Mouse (Mus musculus) CH12.LX (cell line): ENCODE measurements at regions not wholly inside any gene's neighbourhood (a gene's known extent, or its start where the extent isn't known, plus 50 kb on each side); places are given as distances from the start of the nearest gene placed in this dataset.

Experiments used
- DNase-seq: peaks from one replicate; pipeline ENCODE4 v3.0.0-alpha.2; 2013; ENCODE audit errors: extremely low read depth
- H3K27ac ChIP-seq: 2 replicates; pipeline ENCODE4 v1.5.1; 2012; ENCODE audit warnings: low read depth, mild to moderate bottlenecking, control low read depth, moderate library complexity; ENCODE audit not compliant: insufficient read depth
- H3K27me3 ChIP-seq: replicated peaks from 2 replicates; pipeline ENCODE3; 2012; ENCODE audit warnings: inconsistent platforms
- H3K36me3 ChIP-seq, 2 experiments: replicated peaks in 1 of 2; 2 replicates each; pipeline versions ENCODE3 to v1.6.1; 2012; ENCODE audit warnings: inconsistent platforms in 1 of 2, low read length in 1 of 2, mild to moderate bottlenecking in 1 of 2, mixed read lengths in 1 of 2, moderate library complexity in 1 of 2; ENCODE audit not compliant: control insufficient read depth in 1 of 2, insufficient read depth in 1 of 2
- H3K4me1 ChIP-seq, 2 experiments: 2 replicates each; pipeline ENCODE4 v1.6.1; 2012; ENCODE audit warnings: inconsistent platforms in 1 of 2, moderate library complexity in 1 of 2; ENCODE audit not compliant: insufficient read depth in 2 of 2, control insufficient read depth in 1 of 2
- H3K4me2 ChIP-seq: 2 replicates; pipeline ENCODE4 v1.6.1; 2012; ENCODE audit warnings: low read depth, mild to moderate bottlenecking, control low read depth; ENCODE audit not compliant: poor library complexity, insufficient read depth, severe bottlenecking
- H3K4me3 ChIP-seq, 3 experiments: fragments of 150-350 bp in 1 of 3; sonication (generic) in 1 of 3; replicated peaks in 1 of 3; 2 replicates each; pipeline versions ENCODE3 to v1.5.1; 2011 to 2012; ENCODE audit warnings: low read depth in 2 of 3, low read length in 2 of 3, mild to moderate bottlenecking in 2 of 3, moderate library complexity in 2 of 3, control low read depth in 1 of 3, improper control_type of control experiment in 1 of 3, inconsistent platforms in 1 of 3, mixed read lengths in 1 of 3; ENCODE audit not compliant: poor library complexity in 1 of 3
- H3K79me2 ChIP-seq: replicated peaks from 2 replicates; pipeline ENCODE4 v1.6.1; 2012; ENCODE audit warnings: mild to moderate bottlenecking, moderate library complexity; ENCODE audit not compliant: control insufficient read depth, poor library complexity, insufficient read depth, severe bottlenecking; ENCODE audit errors: extremely low read depth
- H3K9ac ChIP-seq: 2 replicates; pipeline ENCODE4 v1.6.1; 2012; ENCODE audit warnings: low read depth, mild to moderate bottlenecking, control low read depth, moderate library complexity; ENCODE audit not compliant: insufficient read depth
- H3K9me3 ChIP-seq: replicated peaks from 2 replicates; pipeline ENCODE3; 2012; ENCODE audit warnings: low read length, inconsistent platforms, mixed read lengths
- CHD2 ChIP-seq: IDR thresholded peaks from 2 replicates; pipeline ENCODE4 v1.6.1; 2011; ENCODE audit warnings: low read length, improper control_type of control experiment
- CTCF ChIP-seq, 2 experiments: IDR thresholded peaks in 1 of 2; conservative IDR thresholded peaks in 1 of 2; 2 replicates each; pipeline ENCODE4 v1.5.1; 2011 to 2012; ENCODE audit warnings: low read depth in 2 of 2, low read length in 2 of 2, improper control_type of control experiment in 1 of 2, inconsistent platforms in 1 of 2, mild to moderate bottlenecking in 1 of 2, moderate library complexity in 1 of 2
- E2F4 ChIP-seq: IDR thresholded peaks from 2 replicates; pipeline ENCODE4 v1.6.1; 2011; ENCODE audit warnings: low read depth, low read length, improper control_type of control experiment; ENCODE audit not compliant: insufficient replicate concordance
- GABPA ChIP-seq: IDR thresholded peaks from 2 replicates; pipeline ENCODE4 v1.6.1; 2012; ENCODE audit warnings: low read depth, low read length, improper control_type of control experiment, inconsistent platforms; ENCODE audit not compliant: insufficient replicate concordance
- HCFC1 ChIP-seq: IDR thresholded peaks from 2 replicates; pipeline ENCODE4 v1.6.1; 2012; ENCODE audit warnings: low read depth, mild to moderate bottlenecking, inconsistent platforms, low read length, improper control_type of control experiment
- IRF4 ChIP-seq: IDR thresholded peaks from 2 replicates; pipeline ENCODE4 v1.6.1; 2014; ENCODE audit warnings: low read depth, mild to moderate bottlenecking, inconsistent platforms, low read length, improper control_type of control experiment
- JUND ChIP-seq: conservative IDR thresholded peaks from 2 replicates; pipeline ENCODE4 v1.6.1; 2011; ENCODE audit warnings: low read depth, low read length, improper control_type of control experiment
- KAT2A ChIP-seq: IDR thresholded peaks from 2 replicates; pipeline ENCODE4 v1.6.1; 2012; ENCODE audit warnings: low read length, improper control_type of control experiment, inconsistent platforms; ENCODE audit not compliant: insufficient replicate concordance
- MYC ChIP-seq: IDR thresholded peaks from 2 replicates; pipeline ENCODE4 v1.6.1; 2011; ENCODE audit warnings: low read depth, mild to moderate bottlenecking, improper control_type of control experiment, low read length
- NRF1 ChIP-seq: IDR thresholded peaks from 2 replicates; pipeline ENCODE4 v1.6.1; 2014; ENCODE audit warnings: low read depth, mild to moderate bottlenecking, inconsistent platforms, low read length, improper control_type of control experiment, moderate library complexity
- POLR2A ChIP-seq: IDR thresholded peaks from 2 replicates; pipeline ENCODE4 v1.6.1; 2011; ENCODE audit warnings: low read depth, mild to moderate bottlenecking, improper control_type of control experiment, low read length
- RAD21 ChIP-seq: IDR thresholded peaks from 2 replicates; pipeline ENCODE4 v1.6.1; 2011; ENCODE audit warnings: low read depth, mild to moderate bottlenecking, low read length, improper control_type of control experiment, moderate library complexity
- RCOR1 ChIP-seq: conservative IDR thresholded peaks from 2 replicates; pipeline ENCODE4 v1.6.1; 2012; ENCODE audit warnings: low read depth, mild to moderate bottlenecking, inconsistent platforms, low read length, improper control_type of control experiment
- UBTF ChIP-seq: IDR thresholded peaks from 2 replicates; pipeline ENCODE4 v1.6.1; 2012; ENCODE audit warnings: low read depth, mild to moderate bottlenecking, inconsistent platforms, low read length, improper control_type of control experiment, moderate library complexity
- USF1 ChIP-seq: IDR thresholded peaks from 2 replicates; pipeline ENCODE4 v1.6.1; 2014; ENCODE audit warnings: low read depth, mild to moderate bottlenecking, inconsistent platforms, low read length, improper control_type of control experiment
- ZKSCAN1 ChIP-seq: IDR thresholded peaks from 2 replicates; pipeline ENCODE4 v1.6.1; 2012; ENCODE audit warnings: low read depth, inconsistent platforms, low read length, improper control_type of control experiment, borderline replicate concordance
- dilution Hi-C: fragments of 300-500 bp; cut with MboI; formaldehyde crosslinking; loops from 2 replicates; pipeline ENCODE4 v1.14.3; 2020; ENCODE audit warnings: low sequenced_read_pairs; ENCODE audit not compliant: extremely low pct_unique_long_range_greater_than_20kb, extremely low pct_ligation_motif_present
- in situ Hi-C: fragments of 300-500 bp; cut with MboI; formaldehyde crosslinking; loops from 3 replicates; pipeline ENCODE4 v1.14.3; 2019; ENCODE audit warnings: low sequenced_read_pairs, low pct_ligation_motif_present, low pct_unique_long_range_greater_than_20kb, mixed read lengths

- Histone ChIP-seq H3K36me3 (no peaks in the 10 kb centered on the region), H3K79me2 (no peaks in the 10 kb centered on the region), H3K27ac (no peak overlapping the region), H3K4me2 (no peak overlapping the region), H3K4me3 (no peak overlapping the region), H3K4me1 (no peaks in the 10 kb centered on the region), H3K9me3 (no peaks in the 10 kb centered on the region), H3K9ac (no peak overlapping the region), H3K27me3 (no peaks in the 10 kb centered on the region)
- dilution Hi-C loops, result no loop called here
- no peak for DNase-seq
- in situ Hi-C loops, result no loop called here
- TF ChIP-seq E2F4 (no peak), JUND (no peak), KAT2A (no peak), UBTF (no peak), RCOR1 (no peak), NRF1 (no peak), ZKSCAN1 (no peak), USF1 (no peak)
These were observed 396.1 kb downstream of the Hs3st3b1 start for GRCm38 (mm10) chr11:63525956-63526355.

GRCm38 (mm10) chr11:63532752-63533151 is 389.3 kb downstream of the Hs3st3b1 start:
- TF ChIP-seq ZKSCAN1, result no peak
- TF ChIP-seq GABPA, result no peak
- TF ChIP-seq HCFC1, result no peak
- no peak for TF ChIP-seq POLR2A
- TF ChIP-seq CTCF (conservative IDR thresholded peaks at IDR 0.05 in 1 of 2, IDR thresholded peaks at IDR 0.05 in 1 of 2; ENCODE audit: low read depth in 2 of 2, low read length in 2 of 2), result no peak
- TF ChIP-seq CHD2, result no peak
- no peak for TF ChIP-seq NRF1
- TF ChIP-seq IRF4, result no peak
- no peak for TF ChIP-seq RAD21
- TF ChIP-seq MYC, result no peak
- dilution Hi-C loops, result no loop called here
- in situ Hi-C loops, result no loop called here
- peaks cover 0 to 10% of the 10 kb centered on the region in 2 experiments; a peak in 2 of 4 replicates for H3K4me1 ChIP-seq
- H3K27ac ChIP-seq, result no peak overlapping the region
- no peaks in the 10 kb centered on the region for H3K36me3 ChIP-seq
- H3K9ac ChIP-seq, result no peak overlapping the region
- DNase-seq, result no peak
- H3K4me2 ChIP-seq, result no peak overlapping the region
- H3K27me3 ChIP-seq, result no peaks in the 10 kb centered on the region
- no peaks in the 10 kb centered on the region for H3K79me2 ChIP-seq
- no peak overlapping the region for H3K4me3 ChIP-seq
- H3K9me3 ChIP-seq, result no peaks in the 10 kb centered on the region
